Mouse (Mus musculus) ES-E14 (cell line): ENCODE results near the gene Rnf144b.

Source experiments
- CHD2 ChIP-seq: IDR thresholded peaks from 2 replicates; pipeline ENCODE4 v1.6.1; 2014; ENCODE audit warnings: mild to moderate bottlenecking, low read depth, low read length, inconsistent platforms
- HCFC1 ChIP-seq: IDR thresholded peaks from 2 replicates; pipeline ENCODE4 v1.6.1; 2012; ENCODE audit warnings: low read length, inconsistent platforms, borderline replicate concordance; ENCODE audit not compliant: insufficient read depth
- MAFK ChIP-seq: IDR thresholded peaks from 2 replicates; pipeline ENCODE4 v1.6.1; 2014; ENCODE audit warnings: mild to moderate bottlenecking, low read depth, low read length, inconsistent platforms; ENCODE audit not compliant: insufficient read depth
- ZC3H11A ChIP-seq: IDR thresholded peaks from 2 replicates; pipeline ENCODE4 v1.6.1; 2012; ENCODE audit warnings: low read depth, mild to moderate bottlenecking, inconsistent platforms, low read length, borderline replicate concordance
- ZNF384 ChIP-seq: IDR thresholded peaks from 2 replicates; pipeline ENCODE4 v1.6.1; 2012; ENCODE audit warnings: low read depth, low read length, inconsistent platforms

DNA sequence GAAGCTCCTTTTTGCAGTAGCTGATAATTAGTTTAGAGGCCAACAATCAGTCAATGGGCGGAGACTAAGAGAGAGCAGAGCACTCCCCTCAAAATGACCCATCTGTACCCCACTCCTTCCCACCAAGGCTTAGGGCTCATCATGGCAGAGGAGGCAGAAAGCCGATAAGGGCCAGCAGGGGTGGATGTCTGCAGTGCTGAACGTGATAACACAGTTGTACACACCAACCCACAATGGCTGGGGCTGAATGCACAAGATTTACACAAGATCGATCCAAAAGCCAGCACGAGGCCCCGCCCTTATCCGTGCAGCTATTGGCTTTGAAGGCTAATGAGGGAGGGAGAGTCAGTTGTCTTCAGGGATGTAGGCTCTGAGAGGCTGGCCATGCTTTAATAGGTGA lies 58.3 kb downstream of the Rnf144b start:
- no peak for TF ChIP-seq ZNF384
- no peak for TF ChIP-seq MAFK
- TF ChIP-seq CHD2: no peak
- TF ChIP-seq ZC3H11A: no peak
- no peak for TF ChIP-seq HCFC1
